Mouse (Mus musculus) layer of hippocampus, adult 8-10 months (tissue): ENCODE measurements around the gene D630003M21Rik. TPM values are rescaled to one million over a fixed set of nuclear protein-coding genes. Genes with fewer than 3 reads are reported as not detected.

Source experiments
- DNase-seq, 2 experiments: peaks; one replicate each; pipeline ENCODE4 v3.0.0; 2022; ENCODE audit warnings: low spot score in 2 of 2
- total RNA-seq, 4 experiments: library from RNA; stranded (reverse); gene quantifications; 2 replicates each; pipeline ENCODE4 v1.2.4; 2022

The D630003M21Rik gene
- total RNA-seq: 1 to 10 TPM; 3.3 to 5.3 (median 4.5) TPM

DNA sequence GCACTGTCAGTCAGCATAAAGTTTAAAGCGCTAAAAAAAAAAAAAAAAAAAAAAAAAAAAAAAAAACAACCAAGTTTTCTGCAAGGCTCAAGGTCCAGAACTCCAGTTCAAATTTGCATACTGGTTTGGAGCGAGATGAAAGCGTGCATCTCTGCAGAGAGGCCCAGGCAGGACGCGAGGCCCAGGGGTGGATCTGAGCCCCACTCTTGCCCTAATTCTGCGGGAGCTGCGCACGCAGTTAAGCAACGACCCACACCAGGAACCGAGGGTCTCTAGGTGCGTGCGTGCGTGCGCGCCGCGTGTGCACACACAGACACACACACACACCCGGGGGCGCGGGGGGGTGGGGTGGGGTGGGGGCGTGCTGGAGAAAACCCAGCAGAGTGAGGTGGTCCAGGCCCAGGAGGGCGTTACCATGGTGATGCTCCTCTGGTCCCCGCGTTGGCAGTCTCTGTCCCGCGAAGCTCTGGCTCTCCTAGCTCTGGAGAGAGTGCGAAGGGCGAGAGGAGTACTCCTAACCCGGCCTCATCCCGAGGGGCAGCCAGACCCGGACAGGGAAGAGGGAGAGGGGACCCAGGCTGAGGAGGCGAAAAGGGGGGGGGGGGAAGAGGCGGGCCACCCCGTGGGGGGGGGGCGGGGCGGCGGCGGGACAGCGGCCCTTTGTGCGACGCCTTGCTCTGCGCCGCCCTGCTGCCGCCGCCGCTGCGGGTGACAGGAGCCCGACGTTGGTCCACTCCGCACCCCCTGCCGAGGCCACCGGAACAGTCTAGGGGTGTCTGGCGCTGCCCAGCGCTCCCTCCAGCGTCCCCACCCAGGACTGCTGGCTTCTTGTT, at the start of gene D630003M21Rik:
Gene D630003M21Rik, minus strand, starts transcription at position 553 of the 833 bp plus-strand sequence.
- DNase-seq: peak in 1 of 2 experiments; percentile 21

DNA sequence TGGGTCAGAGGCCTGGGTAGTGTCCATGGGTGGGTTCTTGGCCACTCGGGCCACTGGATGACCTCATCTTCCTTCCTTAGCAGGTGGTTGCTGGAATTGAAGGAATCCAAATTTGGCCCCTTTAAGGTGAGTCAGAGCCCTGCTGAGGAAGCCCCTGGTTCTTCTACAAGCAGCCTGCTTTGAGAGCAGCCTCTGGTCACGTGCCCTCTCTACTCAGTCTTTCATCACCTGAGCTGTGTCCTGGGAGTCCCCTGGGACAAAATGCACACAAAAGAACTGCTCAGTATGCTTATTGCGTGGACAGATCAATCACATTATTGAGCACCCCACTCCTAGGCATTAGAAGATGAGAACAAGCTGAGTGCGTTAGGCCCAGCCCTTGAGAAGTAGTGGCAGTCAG, 47.9 kb upstream of the D630003M21Rik start:
- no peak for DNase-seq

DNA sequence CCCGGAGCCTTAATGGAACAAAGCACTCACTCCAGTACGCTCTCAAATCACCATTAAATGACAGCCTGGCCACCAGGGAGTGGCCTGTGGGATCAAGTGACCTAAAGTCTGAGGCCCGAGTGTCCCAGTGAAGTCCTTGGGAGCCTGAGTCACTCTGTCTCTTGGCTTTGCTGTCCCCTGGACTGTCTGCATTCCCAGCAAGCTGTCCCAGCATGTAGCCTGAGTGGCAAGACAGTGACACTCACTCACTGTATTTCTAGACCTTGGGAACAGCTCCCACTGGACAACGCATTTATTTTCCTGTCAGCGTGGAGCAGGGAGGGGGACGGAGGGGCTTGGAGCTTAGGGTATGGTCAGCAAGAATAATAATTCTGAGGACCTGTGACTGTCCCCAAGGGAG, 47.4 kb upstream of the D630003M21Rik start:
- DNase-seq: no peak

DNA sequence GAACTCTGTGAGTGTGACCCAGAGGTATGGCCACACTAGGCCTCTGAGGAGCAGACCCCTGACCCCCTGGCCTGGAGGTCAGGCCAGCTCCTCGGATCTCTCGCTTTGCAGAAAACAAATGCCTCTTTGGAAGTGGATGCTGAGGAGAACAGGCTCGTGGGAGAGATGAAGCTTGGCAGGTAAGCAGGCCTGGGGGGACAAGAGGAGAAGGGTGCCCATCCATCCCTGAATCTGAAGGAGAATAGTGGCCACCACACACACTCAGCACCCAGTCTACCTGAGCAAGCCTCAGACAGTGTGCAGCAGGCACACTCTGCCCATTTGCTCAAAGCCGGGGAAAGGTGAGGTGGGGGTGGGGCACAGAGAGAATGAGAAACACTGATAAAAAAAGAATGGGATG, 46.8 kb upstream of the D630003M21Rik start:
- no peak for DNase-seq

DNA sequence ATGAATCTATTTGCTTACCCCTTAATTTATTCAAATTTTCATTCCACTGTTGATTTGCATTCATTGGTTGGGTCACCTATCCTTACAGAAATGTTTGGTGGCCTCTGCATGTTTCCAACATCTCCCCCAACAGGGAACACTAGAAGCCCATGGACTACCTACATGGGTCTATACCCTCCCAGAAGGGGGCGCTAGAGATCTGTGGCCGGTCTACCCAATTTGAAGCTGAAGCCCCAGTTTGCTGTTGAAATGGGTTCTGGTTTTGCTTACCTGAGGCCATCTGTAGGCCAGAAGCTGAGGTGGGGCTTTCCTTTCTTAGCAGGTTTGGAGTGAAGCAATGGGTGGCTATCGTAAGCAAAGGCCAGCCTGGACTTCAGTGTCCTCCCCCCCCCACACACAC, 46.3 kb upstream of the D630003M21Rik start:
- DNase-seq: no peak

DNA sequence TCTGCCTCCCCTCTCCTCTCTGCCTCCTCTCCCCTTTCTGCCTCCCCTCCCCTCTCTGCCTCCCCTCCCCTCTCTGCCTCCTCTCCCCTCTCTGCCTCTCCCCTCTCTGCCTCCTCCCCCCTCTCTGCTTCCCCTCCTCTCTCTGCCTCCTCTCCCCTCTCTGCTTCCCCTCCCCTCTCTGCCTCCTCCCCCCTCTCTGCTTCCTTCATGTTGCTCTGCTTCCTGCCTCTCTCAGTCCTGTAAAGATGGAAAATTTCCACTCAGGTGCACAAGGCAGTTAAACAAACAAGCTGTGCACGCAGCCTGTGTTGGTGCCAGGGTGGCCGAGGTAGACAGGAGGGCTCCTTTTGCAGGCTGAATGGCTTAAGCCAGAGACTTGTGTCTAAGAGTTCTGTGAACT, 44.6 kb upstream of the D630003M21Rik start:
- no peak for DNase-seq

DNA sequence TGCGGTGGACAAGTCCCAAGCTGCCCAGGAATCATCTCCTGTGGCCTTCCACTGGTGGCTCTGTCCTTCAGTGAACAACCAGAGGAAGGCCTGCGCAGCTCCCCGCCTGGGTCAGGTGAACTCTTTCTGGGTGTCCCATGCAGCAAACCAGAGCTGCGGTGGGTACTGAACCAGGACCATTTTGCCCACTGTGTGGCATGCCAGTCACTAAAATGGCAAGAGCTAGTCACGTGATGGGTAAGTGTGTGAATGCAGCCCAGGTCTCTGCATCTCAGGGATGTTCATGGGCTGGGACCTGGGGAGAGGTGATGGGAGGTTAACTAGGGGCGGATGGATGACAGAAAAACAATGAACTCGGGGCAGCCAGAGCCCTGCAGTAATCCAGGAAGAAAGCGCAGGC, 41.0 kb upstream of the D630003M21Rik start:
- DNase-seq: no peak

DNA sequence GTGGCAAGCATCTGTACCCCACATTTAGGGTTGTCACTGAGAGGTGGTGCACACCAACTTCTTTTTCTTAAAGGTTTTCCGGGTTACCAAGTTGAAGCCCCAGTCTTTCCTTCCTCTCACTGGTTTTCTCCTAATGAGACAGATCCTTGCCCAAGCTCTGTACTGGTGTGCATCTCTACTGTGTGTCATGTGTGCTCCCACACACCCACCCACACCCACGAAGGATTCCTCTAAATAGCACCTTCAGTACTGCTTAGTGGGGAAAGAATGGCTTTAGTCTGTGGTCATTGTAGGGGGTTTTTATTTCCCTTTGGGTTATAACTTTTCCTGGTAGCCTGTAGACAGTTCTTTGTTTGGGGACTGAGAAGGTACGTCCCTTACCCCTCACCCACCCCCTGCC, 35.9 kb upstream of the D630003M21Rik start:
- DNase-seq: no peak

DNA sequence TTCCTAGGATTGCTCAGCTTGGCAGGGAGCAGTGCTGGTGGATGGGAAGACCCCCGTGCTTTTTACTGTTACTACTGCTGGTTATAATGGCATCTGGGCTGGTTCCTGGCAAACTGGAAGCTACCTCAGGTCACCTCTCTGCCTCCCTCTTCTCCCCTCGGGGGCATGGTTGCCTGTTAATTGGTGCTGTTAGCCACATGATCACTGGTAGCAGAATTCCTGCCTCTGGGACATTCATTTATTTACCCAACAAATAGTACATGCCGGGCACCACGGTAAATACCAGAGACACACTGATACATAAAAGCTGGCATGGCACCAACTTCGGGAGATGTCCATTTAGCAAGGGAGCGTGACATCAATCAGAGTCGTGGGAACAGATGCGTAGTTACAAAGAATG, 30.5 kb upstream of the D630003M21Rik start:
- DNase-seq: no peak

DNA sequence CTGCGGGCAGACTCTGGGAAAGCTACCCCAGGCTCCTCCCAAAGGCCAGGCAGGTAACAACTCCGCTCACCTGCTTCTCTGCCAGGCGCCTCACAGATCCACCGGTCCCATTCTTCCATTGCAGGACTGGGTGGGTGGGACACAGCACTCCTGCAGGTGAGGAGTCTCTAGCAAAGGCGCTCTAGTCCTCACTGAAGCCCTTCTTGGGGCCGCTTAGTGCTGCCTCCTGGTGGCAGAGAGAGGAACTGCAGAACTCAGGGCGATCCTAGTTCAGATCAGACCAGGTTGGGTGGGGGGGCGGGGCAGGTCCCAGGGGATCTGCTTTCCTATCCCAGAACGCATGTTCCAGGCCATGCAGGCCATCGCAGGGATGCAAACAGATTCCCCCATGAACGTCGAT, 29.8 kb upstream of the D630003M21Rik start:
- DNase-seq: peak in 1 of 2 experiments; percentile 47

DNA sequence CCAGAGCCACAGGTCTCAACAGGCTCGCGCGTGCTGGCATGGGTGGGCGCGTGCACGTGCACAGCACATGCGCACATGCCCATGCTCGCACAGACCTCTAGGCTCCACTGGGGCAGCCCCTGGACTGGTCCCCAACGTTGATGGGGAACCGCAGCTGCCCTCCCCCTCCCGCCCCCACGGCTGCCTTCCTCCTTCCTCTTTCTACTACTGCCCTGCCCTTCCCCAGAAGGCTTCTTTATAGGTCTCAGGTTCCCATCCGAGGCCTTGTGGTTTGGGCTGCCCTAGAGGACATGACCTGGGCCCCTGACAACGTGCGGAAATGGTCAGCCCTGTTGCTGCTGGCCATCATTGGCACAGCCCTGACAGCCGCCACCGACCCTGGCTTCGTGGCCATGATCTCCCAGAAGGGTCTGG, 29.0 kb upstream of the D630003M21Rik start, which contains the start of gene Bpi:
Gene Bpi, plus strand, starts transcription at position 90 of the 414 bp plus-strand sequence.
- no peak for DNase-seq

DNA sequence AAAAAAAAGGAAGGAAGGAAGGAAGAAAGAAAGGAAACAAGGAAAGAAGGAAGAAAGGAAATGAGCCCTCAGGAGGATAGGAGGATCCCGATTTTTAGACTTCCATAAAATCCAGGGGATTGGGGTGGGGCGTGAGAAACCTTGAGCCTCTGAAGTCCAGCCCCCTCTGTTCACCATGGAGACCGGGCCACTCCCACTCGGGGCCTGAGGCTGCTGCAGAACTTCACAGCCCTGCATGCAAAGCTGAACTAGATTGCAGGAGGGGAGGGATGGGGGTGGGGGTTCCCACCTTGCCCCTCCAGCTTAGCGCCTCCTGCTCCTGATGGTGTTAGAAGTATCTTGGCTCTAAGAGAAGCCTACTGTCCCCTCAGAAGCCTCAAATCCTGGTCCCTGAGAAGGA, 27.9 kb upstream of the D630003M21Rik start:
- DNase-seq: no peak

DNA sequence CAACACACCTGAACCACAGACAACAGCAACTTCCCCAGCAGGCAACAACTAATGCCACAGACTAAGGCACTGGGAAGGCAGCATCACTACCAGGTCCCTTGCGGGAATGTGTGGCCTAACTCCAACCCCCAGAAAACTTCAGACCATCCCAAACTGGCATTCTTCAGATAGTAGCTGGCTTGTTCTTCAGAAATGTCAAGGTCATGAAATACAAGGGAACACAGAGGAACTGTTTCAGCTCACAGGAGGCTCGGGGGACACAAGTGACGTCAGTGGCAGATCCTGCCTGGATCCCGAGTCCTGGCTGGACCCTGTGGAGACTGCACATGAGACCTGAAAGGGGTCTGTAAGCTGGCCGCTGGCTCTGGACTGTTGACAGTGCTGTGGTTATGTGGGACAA, 24.8 kb upstream of the D630003M21Rik start:
- DNase-seq: no peak

DNA sequence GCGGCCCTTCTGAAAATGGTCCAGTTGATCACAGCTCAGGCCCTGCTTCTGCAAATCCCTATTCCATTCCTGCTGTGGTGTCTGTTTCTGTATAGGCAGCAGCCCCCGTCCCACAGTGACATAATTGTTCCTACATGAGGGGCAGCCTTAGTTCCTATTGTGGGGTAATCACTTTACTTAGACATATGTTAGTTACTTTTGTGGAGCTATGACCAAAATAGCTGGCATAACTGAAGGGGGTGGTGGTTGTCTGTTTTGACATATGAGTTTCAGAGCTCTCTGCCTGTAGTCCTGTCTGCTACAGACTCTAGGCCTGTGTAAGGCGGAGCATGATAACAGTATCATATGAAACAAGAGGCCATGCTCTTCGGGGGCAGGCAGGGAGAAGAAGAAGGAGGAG, 21.5 kb upstream of the D630003M21Rik start:
- no peak for DNase-seq

DNA sequence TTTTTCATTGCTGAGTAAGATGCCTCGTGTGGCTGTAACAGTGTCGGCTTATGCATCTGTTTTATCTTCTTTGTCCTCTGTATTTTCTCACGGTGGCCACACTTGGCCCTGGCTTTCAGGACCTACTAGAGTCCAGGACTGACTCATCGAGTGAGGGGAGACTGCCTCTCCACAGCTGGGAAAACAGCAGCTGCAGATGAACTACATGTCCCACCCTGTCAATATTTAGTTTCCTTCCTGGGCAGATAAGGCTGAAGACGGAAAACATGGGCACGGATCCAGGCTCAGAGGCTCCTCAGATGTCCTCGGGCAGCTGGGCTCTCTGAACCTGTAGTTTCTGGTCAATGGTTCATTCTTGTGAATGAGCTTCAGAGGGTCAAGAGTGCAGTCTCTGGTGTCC, 19.3 kb upstream of the D630003M21Rik start:
- no peak for DNase-seq

DNA sequence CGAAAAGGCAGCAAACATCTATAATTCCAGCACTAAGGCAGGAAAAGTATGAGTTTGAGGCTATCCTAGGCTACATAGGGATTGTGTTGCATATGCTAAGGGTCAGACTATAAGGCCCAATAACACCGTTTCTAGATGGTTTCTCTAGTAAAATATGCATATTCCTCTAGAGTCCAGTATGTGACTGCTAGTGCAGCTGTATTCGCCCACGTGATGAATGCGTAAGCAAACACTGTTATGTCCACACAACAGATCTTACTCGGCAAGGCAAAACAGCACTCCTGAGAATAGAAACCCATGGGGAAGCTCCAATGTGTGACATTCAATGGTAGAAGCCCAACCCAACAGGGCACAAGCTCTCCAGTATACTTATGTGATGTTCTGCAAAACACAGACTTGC, 18.8 kb upstream of the D630003M21Rik start:
- no peak for DNase-seq

DNA sequence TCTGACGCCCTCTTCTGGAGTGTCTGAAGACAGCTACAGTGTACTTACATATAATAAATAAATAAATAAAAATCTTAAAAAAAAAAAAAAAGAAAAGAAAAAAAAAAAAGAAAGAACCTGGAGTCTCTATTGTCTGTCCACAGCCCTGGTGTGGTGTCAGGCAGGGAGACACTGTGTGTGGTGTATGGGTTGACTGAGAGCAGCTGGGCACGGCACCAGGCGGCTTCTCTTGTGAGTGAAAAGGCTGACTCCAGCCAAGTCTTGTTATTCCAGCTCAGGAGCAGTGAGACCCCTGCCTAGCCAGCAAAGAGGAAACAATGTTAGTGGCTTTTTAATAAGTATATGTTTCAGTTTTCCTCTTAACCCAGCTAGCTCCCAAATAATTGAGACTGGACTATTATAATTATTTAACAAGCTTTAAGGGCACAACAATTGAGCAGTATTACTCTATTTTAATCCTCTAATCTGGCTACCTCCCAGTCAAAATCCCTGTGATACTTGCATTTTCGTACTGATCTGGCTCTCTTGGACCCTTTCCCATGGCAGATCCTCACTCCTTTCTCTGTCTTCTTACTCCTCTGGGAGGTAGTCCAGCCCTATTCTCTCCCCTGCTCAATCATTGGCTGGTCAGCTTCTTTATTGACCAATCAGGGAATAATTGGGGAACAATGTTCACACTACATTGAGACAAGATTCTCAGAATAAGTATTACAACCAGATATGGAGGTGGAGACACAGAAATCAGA, 16.2 kb upstream of the D630003M21Rik start:
- DNase-seq: no peak

DNA sequence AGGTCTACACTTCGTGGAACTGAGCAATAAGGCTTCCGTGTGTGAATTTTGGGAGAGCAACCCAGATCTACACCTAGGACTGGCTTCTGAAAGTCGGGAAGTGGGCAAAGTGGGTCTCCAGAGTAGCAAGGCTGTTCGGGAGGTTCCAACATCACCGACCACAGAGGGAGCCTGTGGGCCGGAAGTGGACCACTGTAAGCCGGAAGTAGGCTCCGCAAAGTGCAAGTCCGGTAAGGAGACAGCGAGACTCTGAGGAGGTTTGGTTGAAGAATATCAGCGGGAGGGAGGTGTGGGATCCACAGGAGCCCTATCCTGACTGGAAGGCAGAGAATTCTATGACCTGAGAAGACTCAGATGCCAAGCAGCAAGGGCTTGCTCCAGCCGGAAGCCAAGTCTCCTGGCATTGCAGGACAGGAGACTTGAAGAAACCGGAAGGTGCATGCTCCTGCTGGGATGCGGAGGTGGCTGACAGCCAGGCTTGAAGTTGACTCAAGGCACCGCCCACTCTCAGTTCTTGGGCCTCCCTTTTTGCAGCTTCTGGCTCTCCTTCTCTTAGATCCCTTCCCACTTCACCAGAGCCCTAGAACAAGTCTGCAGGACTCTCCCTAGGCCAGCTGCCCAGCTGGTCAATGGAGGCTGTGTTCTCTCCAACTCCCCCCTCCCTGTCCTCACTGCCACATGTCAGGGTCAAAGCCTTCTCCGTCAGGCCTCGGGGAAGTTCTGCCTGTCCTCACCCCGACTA, 14.3 kb upstream of the D630003M21Rik start:
- peak; percentile 29 to 36 for DNase-seq

DNA sequence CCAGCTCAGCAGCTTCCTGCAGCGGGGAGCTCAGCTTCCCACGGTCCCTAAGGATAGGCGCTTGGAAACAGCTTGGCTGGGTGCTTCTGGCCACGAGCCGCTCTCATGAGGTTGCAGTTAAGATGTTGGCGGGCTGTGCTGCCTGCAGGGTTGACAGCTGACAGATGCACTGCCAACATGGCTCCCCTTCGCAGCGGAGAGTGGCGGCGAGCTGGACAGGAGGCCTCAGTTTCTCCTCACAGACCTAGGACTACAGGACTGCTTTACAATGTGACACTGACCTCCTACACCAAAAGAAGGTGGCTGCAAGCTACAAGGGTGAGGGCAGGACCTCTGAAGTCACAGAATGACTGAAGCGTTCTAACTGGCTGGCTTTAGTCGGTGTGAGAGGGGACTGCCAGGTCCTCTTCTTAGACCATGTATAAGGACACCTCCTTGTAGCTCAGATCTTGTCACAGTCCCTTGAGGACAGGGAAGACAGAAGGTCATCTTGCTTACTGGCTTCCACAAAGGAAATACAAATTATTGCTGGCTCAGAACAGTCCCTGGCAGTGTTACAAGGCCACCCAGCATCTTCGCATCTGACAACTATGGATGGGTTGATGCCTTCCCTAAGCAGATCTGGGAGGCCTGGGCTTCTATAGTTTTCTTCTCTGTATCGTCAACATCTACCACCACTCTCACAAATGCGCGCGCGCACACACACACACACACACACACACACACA, 13.3 kb upstream of the D630003M21Rik start:
- DNase-seq: peak; percentile 52 to 65

DNA sequence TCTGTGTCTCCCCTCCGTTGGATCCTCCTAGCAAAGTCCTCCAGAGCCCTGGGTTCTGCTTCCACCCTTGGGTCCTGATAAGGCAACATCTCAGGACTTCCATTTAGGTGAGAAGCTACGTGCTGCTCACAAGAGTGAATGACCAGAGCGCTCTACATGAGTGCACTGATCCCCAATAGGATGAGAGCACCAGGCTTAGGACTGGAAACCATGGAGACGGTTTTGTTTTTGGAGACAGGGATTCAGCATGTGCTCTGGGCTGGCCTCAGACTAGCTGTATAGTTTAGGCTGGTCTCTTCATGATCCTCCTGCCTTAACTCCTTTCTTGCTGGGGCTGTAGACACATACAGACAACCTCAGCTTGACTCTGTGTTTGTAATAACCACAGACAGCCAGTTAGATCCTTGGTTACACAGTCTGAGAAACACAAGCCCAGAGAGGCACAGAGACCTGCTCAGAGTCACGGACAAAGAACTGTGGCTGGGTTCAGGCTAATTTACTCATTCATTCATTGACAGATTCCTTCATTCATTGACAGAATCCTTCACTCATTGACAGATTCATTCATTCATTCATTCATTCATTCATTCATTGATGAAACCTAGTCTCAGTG, 12.2 kb upstream of the D630003M21Rik start:
- DNase-seq: no peak

DNA sequence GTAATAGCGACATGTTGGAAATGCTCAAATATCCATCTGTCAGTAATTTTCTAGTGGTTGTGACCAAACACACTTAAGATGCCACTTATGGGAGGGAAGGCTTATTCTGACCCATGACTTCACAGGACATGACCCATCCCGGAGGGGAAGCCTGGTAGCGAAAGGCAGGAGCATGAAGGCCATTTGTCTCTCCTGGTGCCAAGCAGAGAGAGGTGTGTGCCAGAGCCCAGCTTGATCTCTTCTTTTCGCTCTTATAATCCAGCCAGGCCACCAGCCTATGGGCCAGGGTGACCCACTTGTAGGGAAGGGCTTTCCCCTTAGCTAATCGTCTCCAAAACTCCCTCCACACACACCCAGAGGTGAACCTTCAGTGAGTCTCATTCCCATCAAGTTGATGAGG, 9.1 kb upstream of the D630003M21Rik start:
- no peak for DNase-seq
